Mouse (Mus musculus) limb, embryonic 14.5 days (tissue): ENCODE measurements around the gene Popdc2. TPM values are rescaled to one million over a fixed set of nuclear protein-coding genes. Genes with fewer than 3 reads are reported as not detected.

Source experiments
- ATAC-seq: fragments of 200-750 bp; cut with Nextera tagmentation; 2 replicates; pipeline ENCODE4 v1.8.0; 2017; ENCODE audit warnings: low read depth, moderate number of reproducible peaks, moderate TSS enrichment; ENCODE audit not compliant: low FRiP score
- DNase-seq: peaks from one replicate; pipeline ENCODE4 v3.0.0-alpha.2; 2015; ENCODE audit warnings: low spot score
- H3K27ac ChIP-seq: fragments of 300-500 bp; sonication (generic); replicated peaks from 2 replicates; pipeline ENCODE4 v1.5.1; 2014; ENCODE audit warnings: low read depth, mild to moderate bottlenecking, low read length, moderate library complexity, mixed read lengths
- H3K27me3 ChIP-seq: fragments of 300-500 bp; sonication (generic); 2 replicates; pipeline ENCODE4 v1.6.1; 2014; ENCODE audit warnings: low read length, mixed read lengths; ENCODE audit not compliant: control insufficient read depth, insufficient read depth
- H3K36me3 ChIP-seq: fragments of 300-500 bp; sonication (generic); 2 replicates; pipeline ENCODE4 v1.6.1; 2014; ENCODE audit warnings: mild to moderate bottlenecking, low read length, moderate library complexity, mixed read lengths; ENCODE audit not compliant: control insufficient read depth, insufficient read depth
- H3K4me1 ChIP-seq: fragments of 300-500 bp; sonication (generic); 2 replicates; pipeline ENCODE4 v1.6.1; 2014; ENCODE audit warnings: antibody characterized with exemption, low read length, mixed read lengths; ENCODE audit not compliant: control insufficient read depth, insufficient read depth
- H3K4me2 ChIP-seq: fragments of 300-500 bp; sonication (generic); replicated peaks from 2 replicates; pipeline ENCODE4 v1.6.1; 2014; ENCODE audit warnings: low read depth, mild to moderate bottlenecking, low read length, moderate library complexity; ENCODE audit not compliant: severe bottlenecking
- H3K4me3 ChIP-seq: fragments of 300-500 bp; sonication (generic); replicated peaks from 2 replicates; pipeline ENCODE4 v1.5.1; 2014; ENCODE audit warnings: low read length
- H3K9ac ChIP-seq: fragments of 300-500 bp; sonication (generic); 2 replicates; pipeline ENCODE4 v1.6.1; 2014; ENCODE audit warnings: mild to moderate bottlenecking, low read depth, low read length, moderate library complexity; ENCODE audit not compliant: severe bottlenecking
- H3K9me3 ChIP-seq: fragments of 300-500 bp; sonication (generic); 2 replicates; pipeline ENCODE4 v1.6.1; 2016; ENCODE audit warnings: low read length; ENCODE audit not compliant: control insufficient read depth
- POLR2A ChIP-seq: fragments of 200-500 bp; IDR thresholded peaks from 2 replicates; pipeline ENCODE4 v1.8.0; 2012; ENCODE audit warnings: inconsistent platforms, mild to moderate bottlenecking, moderate library complexity, borderline replicate concordance; ENCODE audit not compliant: insufficient read depth, insufficient read length; ENCODE audit errors: extremely low read depth
- WGBS: fragments of 180-500 bp; shearing (Covaris S2); extraction: QIAGEN DNeasy Blood & Tissue Kit; methylation state at CpG from one replicate; pipeline ENCODE4 v1.1.7; 2014; 5-methylcytosine and 5-hydroxymethylcytosine counted together
- polyA plus RNA-seq, 2 experiments: library from polyadenylated mRNA; depleted of rRNA in 1 of 2; stranded (reverse) in 1 of 2; unstranded in 1 of 2; fragments of >200 nt; fragmentation: Nextera tagmentation in 1 of 2; extraction: Ambion mirVana in 1 of 2; gene quantifications; 2 replicates each; pipeline versions ENCODE4 v1.2.1 to v1.2.3; 2012 to 2014

Gene Popdc2
- polyA plus RNA-seq, 2 experiments: 4.2 to 4.6 TPM

DNA sequence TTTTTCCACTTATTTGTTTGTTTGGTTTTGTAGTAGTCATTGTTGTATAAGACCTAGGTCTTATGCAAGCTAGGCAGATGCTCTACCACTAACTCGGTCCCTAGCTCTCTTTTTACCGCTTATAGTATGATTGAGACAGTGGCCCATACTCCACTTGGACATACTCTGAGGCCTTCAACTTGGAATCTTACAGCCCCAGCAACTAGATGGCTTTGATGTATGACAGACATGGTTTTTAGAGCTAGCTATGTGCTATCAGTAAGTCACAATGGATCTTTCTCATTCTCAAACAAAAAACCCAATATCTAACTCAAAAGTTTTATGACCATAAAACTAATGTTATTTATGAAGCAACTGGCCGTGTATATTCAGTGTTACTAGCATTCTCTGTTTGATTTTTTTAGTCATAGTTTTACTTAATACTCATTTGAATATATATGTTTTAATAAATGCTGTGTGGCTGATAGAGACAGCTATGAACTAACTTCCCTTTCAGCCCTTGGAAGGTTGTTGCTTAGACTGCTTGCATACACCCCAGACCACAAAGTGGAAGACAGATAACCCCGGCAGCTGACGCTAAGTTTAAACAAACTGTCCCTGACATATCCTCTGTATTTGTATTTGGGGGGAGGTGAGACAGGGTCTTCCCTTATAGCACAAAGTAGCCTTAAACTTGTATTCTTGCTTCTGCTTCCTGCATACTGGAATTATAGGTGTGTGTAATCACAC, 7.7 kb upstream of the Popdc2 start:
- DNase-seq (no peak), ATAC-seq (no peak)
- H3K27me3 ChIP-seq: no peaks in the 10 kb centered on the region
- no peak overlapping the region for H3K4me3 ChIP-seq
- H3K9ac ChIP-seq: no peak overlapping the region
- 86% methylated on average over 5 of the region's 5 CpGs for WGBS
- no peak for TF ChIP-seq POLR2A
- H3K4me1 ChIP-seq: no peaks in the 10 kb centered on the region
- no peaks in the 10 kb centered on the region for H3K9me3 ChIP-seq
- H3K4me2 ChIP-seq: no peak overlapping the region
- H3K27ac ChIP-seq: no peak overlapping the region
- H3K36me3 ChIP-seq: peaks cover 21% of the 10 kb centered on the region

DNA sequence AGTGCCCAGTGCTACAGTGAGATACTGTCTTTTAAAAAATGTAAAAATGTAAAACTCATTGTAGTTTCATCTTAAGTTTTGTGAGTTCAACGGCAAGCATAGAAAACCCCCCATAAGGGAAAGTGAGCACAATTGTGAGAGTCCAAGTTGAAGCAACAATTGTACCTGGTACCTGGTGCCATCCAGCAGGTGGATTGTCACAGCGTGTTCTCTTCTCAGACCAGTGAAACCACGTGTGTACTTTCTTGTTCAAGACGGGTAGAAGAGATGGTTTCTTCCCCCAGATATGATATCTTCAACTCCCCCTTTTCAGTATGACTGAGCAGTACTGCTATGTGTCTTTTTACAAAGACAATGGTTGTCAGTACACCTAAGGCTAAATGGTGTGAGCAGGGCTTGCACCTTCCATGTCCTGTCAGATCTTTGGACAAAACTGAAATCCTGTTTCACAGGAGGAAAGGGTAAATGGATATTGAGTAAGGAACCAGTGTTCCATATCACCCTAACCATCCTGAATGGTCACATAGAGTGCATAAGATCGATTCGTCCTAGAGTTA, 3.7 kb upstream of the Popdc2 start:
- H3K27me3 ChIP-seq: no peaks in the 10 kb centered on the region
- H3K9ac ChIP-seq: no peak overlapping the region
- DNase-seq: no peak
- no peak overlapping the region for H3K4me2 ChIP-seq
- H3K4me1 ChIP-seq: no peaks in the 10 kb centered on the region
- no peak for TF ChIP-seq POLR2A
- H3K9me3 ChIP-seq: no peaks in the 10 kb centered on the region
- WGBS: 89% methylated on average over 6 of the region's 6 CpGs
- H3K36me3 ChIP-seq: no peaks in the 10 kb centered on the region
- ATAC-seq: no peak
- H3K4me3 ChIP-seq: no peak overlapping the region
- no peak overlapping the region for H3K27ac ChIP-seq

DNA sequence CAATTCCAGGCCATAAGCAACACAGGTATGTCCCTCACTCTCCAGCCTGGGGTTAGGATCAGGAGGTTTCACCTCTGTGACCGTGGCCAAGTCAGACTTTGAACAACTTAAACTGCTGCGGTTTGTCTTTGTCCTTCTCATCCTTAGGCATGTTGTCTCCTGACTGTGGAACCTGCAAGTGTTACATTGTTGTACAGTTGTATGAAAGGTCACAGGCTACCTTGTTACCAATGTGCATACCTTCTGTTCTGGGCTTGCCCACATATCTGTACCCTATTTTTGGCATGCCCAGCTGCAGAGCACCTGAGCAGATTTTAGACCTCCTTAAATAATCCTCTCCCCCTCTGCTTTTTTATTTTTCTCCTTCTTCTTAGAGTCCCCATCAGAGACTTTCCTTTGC, 2.8 kb upstream of the Popdc2 start:
- Histone ChIP-seq H3K9me3 (no peaks in the 10 kb centered on the region), H3K27me3 (no peaks in the 10 kb centered on the region), H3K4me1 (no peaks in the 10 kb centered on the region), H3K9ac (no peak overlapping the region), H3K4me3 (no peak overlapping the region), H3K36me3 (no peaks in the 10 kb centered on the region), H3K27ac (no peak overlapping the region), H3K4me2 (no peak overlapping the region)
- DNase-seq (no peak), ATAC-seq (no peak)
- 82% methylated on average over 2 of the region's 2 CpGs for WGBS
- TF ChIP-seq POLR2A: no peak

DNA sequence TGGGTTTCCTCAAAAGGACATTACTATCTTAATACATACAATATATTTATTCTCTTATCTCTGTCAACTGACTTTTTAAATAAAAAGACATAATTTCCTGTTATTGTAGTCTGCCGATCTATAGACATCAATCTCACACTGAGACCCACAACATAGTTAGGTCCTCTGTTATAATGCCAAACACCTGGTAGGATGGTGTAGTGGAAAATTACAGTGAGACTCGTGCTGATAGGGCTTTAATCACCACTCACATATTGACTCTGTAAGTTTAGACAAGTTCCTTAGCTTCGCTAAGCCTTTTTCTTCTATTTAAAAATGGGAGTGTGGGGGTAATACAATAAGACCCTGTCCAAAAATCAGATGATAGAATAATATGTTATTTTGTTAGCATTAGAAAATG, 2.2 kb upstream of the Popdc2 start:
- Histone ChIP-seq H3K27ac (no peak overlapping the region), H3K9me3 (no peaks in the 10 kb centered on the region), H3K27me3 (no peaks in the 10 kb centered on the region), H3K4me2 (no peak overlapping the region), H3K36me3 (no peaks in the 10 kb centered on the region), H3K4me1 (no peaks in the 10 kb centered on the region), H3K9ac (no peak overlapping the region), H3K4me3 (no peak overlapping the region)
- ATAC-seq: no peak
- TF ChIP-seq POLR2A: no peak
- no peak for DNase-seq
- WGBS: 63% methylated on average over 3 of the region's 3 CpGs

DNA sequence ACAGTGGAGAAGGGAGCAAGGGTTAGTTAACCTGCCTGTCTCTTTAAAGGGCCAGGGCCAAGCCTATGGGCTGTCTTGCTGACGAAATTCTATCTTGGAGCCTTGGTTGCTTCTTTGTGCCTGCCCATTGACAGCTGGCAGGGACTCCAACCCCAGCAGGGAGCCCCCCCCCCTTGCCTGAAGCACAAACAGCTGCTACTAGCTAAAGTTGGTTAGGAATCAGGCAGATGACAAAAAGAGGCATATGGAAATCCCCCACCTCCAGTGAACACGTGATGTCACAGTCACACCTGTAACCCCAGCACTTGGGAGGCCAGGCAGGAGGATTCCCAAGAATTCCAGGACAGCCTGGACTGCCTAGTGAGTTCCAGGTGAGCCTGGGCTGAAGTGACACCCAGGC, 1.7 kb upstream of the Popdc2 start:
- no peak for TF ChIP-seq POLR2A
- DNase-seq (no peak), ATAC-seq (peak; percentile 71; the same call in 1 of the 2 replicates)
- Histone ChIP-seq H3K4me2 (no peak overlapping the region), H3K4me1 (no peaks in the 10 kb centered on the region), H3K36me3 (no peaks in the 10 kb centered on the region), H3K9ac (no peak overlapping the region), H3K27ac (no peak overlapping the region), H3K27me3 (no peaks in the 10 kb centered on the region), H3K4me3 (no peak overlapping the region), H3K9me3 (no peaks in the 10 kb centered on the region)
- 20% methylated on average over 2 of the region's 2 CpGs for WGBS
